Mouse (Mus musculus) kidney, embryonic 16.5 days (tissue): ENCODE results near the gene Twsg1. TPM values are rescaled to one million over a fixed set of nuclear protein-coding genes. Genes with fewer than 3 reads are reported as not detected.

Experiments
- ATAC-seq: fragments of 200-750 bp; cut with Nextera tagmentation; 2 replicates; pipeline ENCODE4 v1.8.0; 2017; ENCODE audit warnings: moderate TSS enrichment; ENCODE audit not compliant: low FRiP score, low TSS enrichment
- H3K27ac ChIP-seq: fragments of 300-500 bp; sonication (generic); 2 replicates; pipeline ENCODE4 v1.5.1; 2014; ENCODE audit warnings: low read length
- H3K27me3 ChIP-seq: fragments of 300-500 bp; sonication (generic); 2 replicates; pipeline ENCODE4 v1.6.1; 2014; ENCODE audit warnings: low read length, control low read depth, mixed read lengths; ENCODE audit not compliant: insufficient read depth
- H3K36me3 ChIP-seq: fragments of 300-500 bp; sonication (generic); 2 replicates; pipeline ENCODE4 v1.6.1; 2014; ENCODE audit warnings: low read length, control low read depth, mixed read lengths; ENCODE audit not compliant: insufficient read depth
- H3K4me1 ChIP-seq: fragments of 300-500 bp; sonication (generic); 2 replicates; pipeline ENCODE4 v1.6.1; 2014; ENCODE audit warnings: low read length, control low read depth, mixed read lengths; ENCODE audit not compliant: insufficient read depth
- H3K4me2 ChIP-seq: fragments of 300-500 bp; sonication (generic); replicated peaks from 2 replicates; pipeline ENCODE4 v1.6.1; 2014; ENCODE audit warnings: low read depth, low read length
- H3K4me3 ChIP-seq: fragments of 300-500 bp; sonication (generic); 2 replicates; pipeline ENCODE4 v1.5.1; 2014; ENCODE audit warnings: mild to moderate bottlenecking, low read length
- H3K9ac ChIP-seq: fragments of 300-500 bp; sonication (generic); replicated peaks from 2 replicates; pipeline ENCODE4 v1.6.1; 2014; ENCODE audit warnings: low read length
- H3K9me3 ChIP-seq: fragments of 300-500 bp; sonication (generic); 2 replicates; pipeline ENCODE4 v1.6.1; 2016; ENCODE audit warnings: low read length, control low read depth
- WGBS: fragments of 180-500 bp; shearing (Covaris S2); extraction: QIAGEN DNeasy Blood & Tissue Kit; methylation state at CpG from one replicate; pipeline ENCODE4 v1.1.7; 2014; 5-methylcytosine and 5-hydroxymethylcytosine counted together
- polyA plus RNA-seq: library from polyadenylated mRNA; unstranded; fragments of >200 nt; fragmentation: Nextera tagmentation; extraction: Ambion mirVana; gene quantifications from 2 replicates; pipeline ENCODE4 v1.2.1, GENCODE M21; 2015

Gene Twsg1
- polyA plus RNA-seq, 1 experiment from 2014 or later: 131 TPM

- 0 out of 2 replicates have a peak overlapping the region, but pooled peaks have one; percentile 46 for H3K9ac ChIP-seq
- H3K27ac ChIP-seq: peak overlapping the region; percentile 77
- WGBS: 33% methylated on average over 14 of the region's 14 CpGs
- peaks cover 5% of the 10 kb centered on the region; the same call in 1 of the 2 replicates for H3K9me3 ChIP-seq
- peaks cover 56% of the 10 kb centered on the region for H3K4me1 ChIP-seq
- peaks cover 17% of the 10 kb centered on the region for H3K36me3 ChIP-seq
- H3K27me3 ChIP-seq: no peaks in the 10 kb centered on the region
- H3K4me3 ChIP-seq: no peak overlapping the region
- peak; percentile 23; the same call in 1 of the 2 replicates for ATAC-seq
- H3K4me2 ChIP-seq: peak overlapping the region; percentile 13; the same call in 1 of the 2 replicates
Measured at GRCm38 (mm10) chr17:65939461-65940192, 11.4 kb downstream of the Twsg1 start.

GRCm38 (mm10) chr17:65937671-65938070, 13.4 kb downstream of the Twsg1 start:
- peaks cover 5% of the 10 kb centered on the region; the same call in 1 of the 2 replicates for H3K9me3 ChIP-seq
- H3K4me2 ChIP-seq: no peak overlapping the region
- no peak overlapping the region for H3K4me3 ChIP-seq
- H3K36me3 ChIP-seq: peaks cover 25% of the 10 kb centered on the region
- H3K27ac ChIP-seq: no peak overlapping the region
- H3K9ac ChIP-seq: no peak overlapping the region
- no peak for ATAC-seq
- peaks cover 43% of the 10 kb centered on the region for H3K4me1 ChIP-seq
- 92% methylated on average over 9 of the region's 9 CpGs for WGBS
- H3K27me3 ChIP-seq: no peaks in the 10 kb centered on the region

GRCm38 (mm10) chr17:65933741-65934140, 17.3 kb downstream of the Twsg1 start:
- no peak overlapping the region for H3K4me2 ChIP-seq
- no peaks in the 10 kb centered on the region for H3K27me3 ChIP-seq
- H3K4me1 ChIP-seq: peaks cover 16% of the 10 kb centered on the region; the same call in 1 of the 2 replicates
- H3K9me3 ChIP-seq: peaks cover 5% of the 10 kb centered on the region; the same call in 1 of the 2 replicates
- H3K27ac ChIP-seq: no peak overlapping the region
- no peak overlapping the region for H3K9ac ChIP-seq
- no peak for ATAC-seq
- H3K36me3 ChIP-seq: peaks cover 29% of the 10 kb centered on the region
- H3K4me3 ChIP-seq: no peak overlapping the region
- WGBS: 94% methylated on average over 2 of the region's 2 CpGs

- no peak for ATAC-seq
- no peak overlapping the region for H3K9ac ChIP-seq
- H3K4me3 ChIP-seq: no peak overlapping the region
- H3K4me1 ChIP-seq: 0 out of 2 replicates have a peak, but pooled peaks cover 9% of the 10 kb centered on the region
- WGBS: 51% methylated on average over 6 of the region's 6 CpGs
- H3K36me3 ChIP-seq: peaks cover 25% of the 10 kb centered on the region
- no peaks in the 10 kb centered on the region for H3K9me3 ChIP-seq
- no peak overlapping the region for H3K27ac ChIP-seq
- H3K4me2 ChIP-seq: no peak overlapping the region
- H3K27me3 ChIP-seq: no peaks in the 10 kb centered on the region
Measured at GRCm38 (mm10) chr17:65931525-65931924, 19.5 kb downstream of the Twsg1 start.

- Histone ChIP-seq H3K9ac (no peak overlapping the region), H3K4me1 (0 out of 2 replicates have a peak, but pooled peaks cover 8% of the 10 kb centered on the region), H3K27ac (no peak overlapping the region), H3K4me2 (no peak overlapping the region), H3K27me3 (no peaks in the 10 kb centered on the region), H3K4me3 (no peak overlapping the region), H3K36me3 (peaks cover 27% of the 10 kb centered on the region), H3K9me3 (no peaks in the 10 kb centered on the region)
- 76% methylated on average over 6 of the region's 6 CpGs for WGBS
- ATAC-seq: no peak
Measured at GRCm38 (mm10) chr17:65930960-65931359, 20.1 kb downstream of the Twsg1 start.

- H3K27me3 ChIP-seq: no peaks in the 10 kb centered on the region
- WGBS: 93% methylated on average over 7 of the region's 7 CpGs
- H3K4me1 ChIP-seq: 0 out of 2 replicates have a peak, but pooled peaks cover 8% of the 10 kb centered on the region
- no peaks in the 10 kb centered on the region for H3K9me3 ChIP-seq
- H3K9ac ChIP-seq: no peak overlapping the region
- ATAC-seq: no peak
- peaks cover 31% of the 10 kb centered on the region for H3K36me3 ChIP-seq
- no peak overlapping the region for H3K27ac ChIP-seq
- no peak overlapping the region for H3K4me3 ChIP-seq
- no peak overlapping the region for H3K4me2 ChIP-seq
Measured at GRCm38 (mm10) chr17:65930158-65930826, 20.7 kb downstream of the Twsg1 start.

- peaks cover 34% of the 10 kb centered on the region for H3K36me3 ChIP-seq
- ATAC-seq: no peak
- H3K4me1 ChIP-seq: 0 out of 2 replicates have a peak, but pooled peaks cover 8% of the 10 kb centered on the region
- no peak overlapping the region for H3K9ac ChIP-seq
- H3K27ac ChIP-seq: no peak overlapping the region
- no peak overlapping the region for H3K4me3 ChIP-seq
- no peaks in the 10 kb centered on the region for H3K9me3 ChIP-seq
- H3K4me2 ChIP-seq: no peak overlapping the region
- 84% methylated on average over 22 of the region's 22 CpGs for WGBS
- no peaks in the 10 kb centered on the region for H3K27me3 ChIP-seq
Measured at GRCm38 (mm10) chr17:65929319-65929978, 21.6 kb downstream of the Twsg1 start.

- peaks cover 35% of the 10 kb centered on the region for H3K36me3 ChIP-seq
- H3K9ac ChIP-seq: no peak overlapping the region
- no peak overlapping the region for H3K27ac ChIP-seq
- no peaks in the 10 kb centered on the region for H3K9me3 ChIP-seq
- 66% methylated on average over 4 of the region's 4 CpGs for WGBS
- H3K27me3 ChIP-seq: no peaks in the 10 kb centered on the region
- no peak overlapping the region for H3K4me3 ChIP-seq
- no peak for ATAC-seq
- H3K4me1 ChIP-seq: 0 out of 2 replicates have a peak, but pooled peaks cover 8% of the 10 kb centered on the region
- H3K4me2 ChIP-seq: no peak overlapping the region
Measured at GRCm38 (mm10) chr17:65927077-65927476, 23.9 kb downstream of the Twsg1 start.

- peaks cover 32% of the 10 kb centered on the region for H3K36me3 ChIP-seq
- no peak overlapping the region for H3K4me3 ChIP-seq
- H3K4me1 ChIP-seq: no peaks in the 10 kb centered on the region
- H3K9me3 ChIP-seq: no peaks in the 10 kb centered on the region
- 21% methylated on average over 5 of the region's 5 CpGs for WGBS
- H3K27ac ChIP-seq: no peak overlapping the region
- no peak for ATAC-seq
- no peak overlapping the region for H3K4me2 ChIP-seq
- H3K9ac ChIP-seq: no peak overlapping the region
- H3K27me3 ChIP-seq: no peaks in the 10 kb centered on the region
Measured at GRCm38 (mm10) chr17:65924218-65924617, 26.8 kb downstream of the Twsg1 start.
